Mouse (Mus musculus): Measurements from ENCODE around the gene Trmo. TPM values are rescaled to one million over a fixed set of nuclear protein-coding genes. Genes with fewer than 3 reads are reported as not detected.

Gene Trmo
- polyA plus RNA-seq, 1 experiment from 2014 or later: 8.0 TPM

DNA sequence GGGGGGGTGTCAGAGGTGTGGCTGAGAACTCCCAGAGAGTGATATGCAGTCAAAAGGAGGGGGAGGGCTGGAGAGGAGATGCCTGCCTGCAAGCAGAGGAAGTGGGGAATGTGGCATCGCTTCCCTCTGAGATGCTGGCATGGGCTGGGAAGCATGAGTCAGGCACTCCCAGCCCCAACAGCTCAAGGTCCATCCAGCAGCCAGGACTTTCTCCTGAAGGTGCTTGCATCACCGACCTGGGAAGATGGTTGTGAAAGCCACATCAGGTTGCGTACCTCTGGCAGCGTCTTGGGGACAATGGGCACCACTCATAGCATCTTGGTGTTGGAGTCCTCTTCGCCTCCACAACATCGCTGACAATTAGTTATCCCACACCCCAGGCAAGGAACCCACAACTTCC lies 18.8 kb downstream of the Trmo start:
- H3K4me2 ChIP-seq (ENCODE audit: low read length): peak overlapping the region; percentile 62; the same call in 1 of the 2 replicates
- 22% methylated on average over 6 of the region's 6 CpGs for WGBS

DNA sequence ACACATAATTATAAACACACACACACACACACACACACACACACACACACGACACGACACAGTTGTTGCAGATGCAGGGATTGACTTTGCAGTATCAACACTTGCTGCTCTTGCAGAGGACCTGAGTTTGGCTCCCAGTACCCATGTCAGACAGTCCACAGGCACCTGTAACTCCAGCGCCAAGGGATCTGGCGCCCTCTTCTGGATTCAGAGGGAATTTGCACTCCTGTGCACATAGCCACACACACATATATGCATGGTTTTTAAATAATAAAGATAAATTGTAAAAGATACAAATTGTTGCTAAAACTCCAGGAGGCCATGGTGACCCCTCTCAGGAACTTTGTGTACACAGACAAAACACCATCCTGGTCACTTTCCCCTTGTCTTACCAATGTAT lies 20.2 kb downstream of the Trmo start:
- WGBS: 61% methylated on average over 4 of the region's 4 CpGs
- peaks cover 10% of the 10 kb centered on the region; the same call in 1 of the 2 replicates for H3K27me3 ChIP-seq (ENCODE audit: control insufficient read depth, insufficient read depth, low read length)
- no peak overlapping the region for H3K4me2 ChIP-seq (ENCODE audit: low read length)
- H3K36me3 ChIP-seq (ENCODE audit: control insufficient read depth, insufficient read depth, low read length): no peaks in the 10 kb centered on the region
- peaks cover 6 to 20% of the 10 kb centered on the region in 2 experiments for H3K4me1 ChIP-seq (ENCODE audit: control insufficient read depth in 2 of 2, insufficient read depth in 2 of 2, low read length in 2 of 2)
- no peak for ATAC-seq (ENCODE audit: insufficient number of reproducible peaks, insufficient read depth, low FRiP score, low read depth)
- H3K9ac ChIP-seq (ENCODE audit: low read length): no peak overlapping the region
- H3K9me3 ChIP-seq (ENCODE audit: control insufficient read depth, low read length): 0 out of 2 replicates have a peak, but pooled peaks cover 2% of the 10 kb centered on the region
- no peak overlapping the region for H3K4me3 ChIP-seq (ENCODE audit: control insufficient read depth in 1 of 2, insufficient read depth in 1 of 2, low read depth in 1 of 2, low read length in 2 of 2)
- H3K27ac ChIP-seq (replicated peaks in 1 of 2; ENCODE audit: control insufficient read depth in 1 of 2, insufficient read depth in 1 of 2, low read depth in 2 of 2, low read length in 2 of 2): no peak overlapping the region

More for the DNA sequence above, 18.8 kb downstream of the Trmo start:
- no peak for ATAC-seq (ENCODE audit: insufficient number of reproducible peaks, insufficient read depth, low FRiP score, low read depth)
- Histone ChIP-seq H3K4me1 (ENCODE audit: control insufficient read depth in 2 of 2, insufficient read depth in 2 of 2, low read length in 2 of 2) (peaks cover 6 to 24% of the 10 kb centered on the region in 2 experiments), H3K27ac (replicated peaks in 1 of 2; ENCODE audit: control insufficient read depth in 1 of 2, insufficient read depth in 1 of 2, low read depth in 2 of 2, low read length in 2 of 2) (no peak overlapping the region), H3K36me3 (ENCODE audit: control insufficient read depth, insufficient read depth, low read length) (no peaks in the 10 kb centered on the region), H3K4me3 (ENCODE audit: control insufficient read depth in 1 of 2, insufficient read depth in 1 of 2, low read depth in 1 of 2, low read length in 2 of 2) (no peak overlapping the region), H3K9ac (ENCODE audit: low read length) (no peak overlapping the region), H3K9me3 (ENCODE audit: control insufficient read depth, low read length) (0 out of 2 replicates have a peak, but pooled peaks cover 2% of the 10 kb centered on the region), H3K27me3 (ENCODE audit: control insufficient read depth, insufficient read depth, low read length) (peaks cover 10% of the 10 kb centered on the region; the same call in 1 of the 2 replicates)

DNA sequence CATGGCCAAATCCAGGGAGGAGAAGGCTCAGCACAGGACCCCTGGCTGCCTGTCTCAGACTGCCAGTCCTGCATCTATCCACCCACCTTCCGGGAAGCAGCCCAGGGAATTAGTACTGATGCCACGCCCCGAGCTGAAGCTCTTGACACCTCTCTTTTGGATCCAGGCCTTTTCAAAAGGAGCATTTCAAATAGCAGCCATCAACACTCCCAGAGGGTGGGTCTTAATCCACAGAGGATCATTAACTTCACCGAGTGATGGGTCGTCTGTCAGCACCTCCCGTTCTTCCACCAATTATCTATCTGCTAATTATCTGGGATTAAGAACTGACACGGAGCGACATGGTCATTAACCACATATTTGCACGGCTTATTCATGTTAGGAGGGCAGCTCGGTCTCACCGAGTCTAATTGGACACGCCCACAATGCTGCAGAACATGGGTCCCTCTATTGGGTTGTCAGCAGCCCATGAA lies 21.7 kb downstream of the Trmo start:
- Histone ChIP-seq H3K4me2 (ENCODE audit: low read length) (no peak overlapping the region), H3K36me3 (ENCODE audit: control insufficient read depth, insufficient read depth, low read length) (no peaks in the 10 kb centered on the region), H3K4me3 (ENCODE audit: control insufficient read depth in 1 of 2, insufficient read depth in 1 of 2, low read depth in 1 of 2, low read length in 2 of 2) (no peak overlapping the region), H3K9ac (ENCODE audit: low read length) (no peak overlapping the region), H3K27me3 (ENCODE audit: control insufficient read depth, insufficient read depth, low read length) (peaks cover 10% of the 10 kb centered on the region; the same call in 1 of the 2 replicates), H3K27ac (replicated peaks in 1 of 2; ENCODE audit: control insufficient read depth in 1 of 2, insufficient read depth in 1 of 2, low read depth in 2 of 2, low read length in 2 of 2) (no peak overlapping the region), H3K4me1 (ENCODE audit: control insufficient read depth in 2 of 2, insufficient read depth in 2 of 2, low read length in 2 of 2) (peaks cover 6 to 20% of the 10 kb centered on the region in 2 experiments), H3K9me3 (ENCODE audit: control insufficient read depth, low read length) (0 out of 2 replicates have a peak, but pooled peaks cover 2% of the 10 kb centered on the region)
- ATAC-seq (ENCODE audit: insufficient number of reproducible peaks, insufficient read depth, low FRiP score, low read depth): no peak
- WGBS: 6% methylated on average over 12 of the region's 12 CpGs

DNA sequence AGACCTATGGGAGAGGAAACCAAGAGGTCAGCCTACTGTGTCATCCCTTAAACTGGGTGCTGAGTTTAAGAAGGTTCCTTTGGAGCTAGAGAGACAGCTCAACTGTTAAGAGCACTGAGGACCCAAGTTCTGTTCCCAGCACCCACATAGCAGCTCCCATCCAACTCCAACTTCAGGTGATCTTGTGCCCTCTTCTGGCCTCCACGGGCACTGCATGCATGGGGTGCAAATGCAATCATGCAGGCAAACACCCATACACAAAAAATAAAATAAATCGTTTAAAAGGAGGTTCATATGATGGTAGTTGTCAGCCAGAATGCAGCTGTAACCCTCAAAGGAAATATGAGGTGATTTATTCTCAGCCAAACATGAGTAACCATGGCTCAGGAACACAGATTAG lies 24.9 kb downstream of the Trmo start:
- Histone ChIP-seq H3K27ac (replicated peaks in 1 of 2; ENCODE audit: control insufficient read depth in 1 of 2, insufficient read depth in 1 of 2, low read depth in 2 of 2, low read length in 2 of 2) (no peak overlapping the region), H3K4me1 (ENCODE audit: control insufficient read depth in 2 of 2, insufficient read depth in 2 of 2, low read length in 2 of 2) (peaks cover 0 to 5% of the 10 kb centered on the region in 2 experiments; a peak in 1 of 4 replicates), H3K4me2 (ENCODE audit: low read length) (no peak overlapping the region), H3K36me3 (ENCODE audit: control insufficient read depth, insufficient read depth, low read length) (no peaks in the 10 kb centered on the region), H3K27me3 (ENCODE audit: control insufficient read depth, insufficient read depth, low read length) (peaks cover 10% of the 10 kb centered on the region; the same call in 1 of the 2 replicates), H3K9ac (ENCODE audit: low read length) (no peak overlapping the region), H3K4me3 (ENCODE audit: control insufficient read depth in 1 of 2, insufficient read depth in 1 of 2, low read depth in 1 of 2, low read length in 2 of 2) (no peak overlapping the region), H3K9me3 (ENCODE audit: control insufficient read depth, low read length) (0 out of 2 replicates have a peak, but pooled peaks cover 2% of the 10 kb centered on the region)
- 77% methylated on average over 2 of the region's 2 CpGs for WGBS
- no peak for ATAC-seq (ENCODE audit: insufficient number of reproducible peaks, insufficient read depth, low FRiP score, low read depth)

DNA sequence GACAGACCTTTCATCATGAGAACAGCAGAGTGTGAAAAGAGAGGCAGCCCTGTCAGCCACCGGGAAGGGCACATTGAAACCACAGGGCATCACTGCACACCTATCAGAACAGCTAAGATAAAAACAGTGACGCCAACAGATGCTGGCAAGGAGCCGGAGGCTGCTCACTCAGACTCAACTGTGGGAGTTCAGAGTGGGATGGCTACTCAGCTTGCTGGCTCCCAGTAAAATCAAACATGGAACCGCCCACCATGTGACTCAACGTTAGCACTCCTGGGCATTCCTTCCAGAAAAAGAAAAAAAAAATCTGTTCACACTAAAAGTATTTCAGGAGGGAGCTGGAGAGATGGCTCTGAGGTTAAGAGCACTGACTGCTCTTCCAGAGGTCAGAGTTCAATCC lies 28.0 kb downstream of the Trmo start:
- H3K36me3 ChIP-seq (ENCODE audit: control insufficient read depth, insufficient read depth, low read length): no peaks in the 10 kb centered on the region
- no peak overlapping the region for H3K27ac ChIP-seq (replicated peaks in 1 of 2; ENCODE audit: control insufficient read depth in 1 of 2, insufficient read depth in 1 of 2, low read depth in 2 of 2, low read length in 2 of 2)
- H3K27me3 ChIP-seq (ENCODE audit: control insufficient read depth, insufficient read depth, low read length): peaks cover 16% of the 10 kb centered on the region
- no peaks in the 10 kb centered on the region for H3K9me3 ChIP-seq (ENCODE audit: control insufficient read depth, low read length)
- ATAC-seq (ENCODE audit: insufficient number of reproducible peaks, insufficient read depth, low FRiP score, low read depth): no peak
- H3K9ac ChIP-seq (ENCODE audit: low read length): no peak overlapping the region
- H3K4me2 ChIP-seq (ENCODE audit: low read length): no peak overlapping the region
- WGBS: 39% methylated on average over 5 of the region's 5 CpGs
- no peaks in the 10 kb centered on the region for H3K4me1 ChIP-seq (ENCODE audit: control insufficient read depth in 2 of 2, insufficient read depth in 2 of 2, low read length in 2 of 2)
- H3K4me3 ChIP-seq (ENCODE audit: control insufficient read depth in 1 of 2, insufficient read depth in 1 of 2, low read depth in 1 of 2, low read length in 2 of 2): no peak overlapping the region

DNA sequence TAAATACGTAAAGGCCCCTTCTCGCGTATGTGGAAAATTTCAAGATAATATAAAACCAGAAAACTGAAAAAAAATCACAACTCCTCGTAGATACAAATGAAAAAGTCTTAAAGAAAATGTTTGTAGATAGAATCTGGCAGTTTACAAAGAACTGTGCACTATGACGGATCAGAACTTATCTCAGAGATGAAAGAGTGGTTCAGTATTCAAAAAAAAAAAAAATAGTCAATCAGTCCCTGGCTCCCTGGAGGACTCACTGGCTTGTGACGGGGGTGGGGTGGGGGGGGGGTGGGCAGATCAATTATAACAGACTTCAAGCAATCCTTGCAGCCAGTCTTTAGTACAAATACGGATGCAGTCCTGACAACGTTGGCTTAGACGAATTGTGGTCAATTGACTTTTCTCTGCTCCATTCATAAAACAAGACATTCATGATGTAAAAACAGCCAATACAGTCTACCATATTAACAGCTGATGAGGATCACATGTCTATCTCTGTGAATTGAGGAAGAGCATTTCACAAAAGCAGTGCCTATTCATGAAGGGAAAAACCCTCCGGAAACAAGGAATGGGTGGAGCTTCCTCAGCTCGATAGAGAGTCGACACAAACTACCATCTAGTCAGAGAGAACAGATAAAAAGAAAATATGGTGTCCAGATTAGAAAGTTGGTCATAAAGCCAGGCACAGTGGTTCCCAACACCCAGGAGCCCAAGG lies 29.5 kb downstream of the Trmo start:
- H3K4me3 ChIP-seq (ENCODE audit: control insufficient read depth in 1 of 2, insufficient read depth in 1 of 2, low read depth in 1 of 2, low read length in 2 of 2): no peak overlapping the region
- peaks cover 15% of the 10 kb centered on the region for H3K27me3 ChIP-seq (ENCODE audit: control insufficient read depth, insufficient read depth, low read length)
- no peak overlapping the region for H3K27ac ChIP-seq (replicated peaks in 1 of 2; ENCODE audit: control insufficient read depth in 1 of 2, insufficient read depth in 1 of 2, low read depth in 2 of 2, low read length in 2 of 2)
- ATAC-seq (ENCODE audit: insufficient number of reproducible peaks, insufficient read depth, low FRiP score, low read depth): no peak
- H3K36me3 ChIP-seq (ENCODE audit: control insufficient read depth, insufficient read depth, low read length): no peaks in the 10 kb centered on the region
- H3K9me3 ChIP-seq (ENCODE audit: control insufficient read depth, low read length): no peaks in the 10 kb centered on the region
- H3K9ac ChIP-seq (ENCODE audit: low read length): no peak overlapping the region
- 71% methylated on average over 12 of the region's 12 CpGs for WGBS
- H3K4me1 ChIP-seq (ENCODE audit: control insufficient read depth in 2 of 2, insufficient read depth in 2 of 2, low read length in 2 of 2): no peaks in the 10 kb centered on the region
- H3K4me2 ChIP-seq (ENCODE audit: low read length): no peak overlapping the region

DNA sequence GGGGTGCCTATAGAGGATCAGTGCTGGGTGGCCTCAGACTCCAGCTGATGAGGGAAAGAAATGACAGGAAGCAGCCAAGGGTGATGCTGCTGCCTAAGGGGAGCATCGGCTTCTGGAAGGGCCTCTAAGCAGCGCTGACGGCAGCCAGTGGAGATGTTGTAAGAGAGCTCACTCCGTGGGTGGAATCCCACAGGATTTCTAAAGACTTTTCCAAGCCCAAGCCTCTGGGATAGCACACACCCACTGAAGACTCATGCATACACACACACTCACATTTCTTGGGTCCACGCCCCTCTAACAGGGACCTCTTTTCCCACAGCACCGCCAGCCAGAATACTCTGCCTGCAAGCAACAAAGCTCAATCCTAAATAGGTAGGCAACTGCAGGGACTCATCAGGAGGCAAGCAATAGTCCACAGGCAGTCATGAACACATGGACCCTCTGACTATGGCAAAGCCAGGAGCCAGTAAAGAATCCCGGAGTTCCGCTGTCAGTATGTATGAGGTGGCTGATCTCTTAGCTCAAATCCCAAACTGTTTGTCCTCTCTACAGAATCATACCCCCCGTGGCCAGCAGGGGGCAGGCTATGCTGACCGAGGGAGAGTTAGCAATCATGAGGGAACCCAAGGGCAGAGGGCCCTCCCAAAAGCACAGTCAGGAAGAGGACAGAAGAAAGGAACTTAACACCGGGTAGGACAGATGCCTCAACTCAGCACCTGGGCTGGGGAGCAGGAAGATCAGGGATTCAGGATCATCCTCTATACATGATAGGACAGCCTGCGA lies 32.7 kb downstream of the Trmo start:
- WGBS: 40% methylated on average over 12 of the region's 12 CpGs
- ATAC-seq (ENCODE audit: insufficient number of reproducible peaks, insufficient read depth, low FRiP score, low read depth): no peak
- peaks cover 27% of the 10 kb centered on the region for H3K27me3 ChIP-seq (ENCODE audit: control insufficient read depth, insufficient read depth, low read length)

More for the DNA sequence above, 32.7 kb downstream of the Trmo start:
- Histone ChIP-seq H3K27ac (replicated peaks in 1 of 2; ENCODE audit: control insufficient read depth in 1 of 2, insufficient read depth in 1 of 2, low read depth in 2 of 2, low read length in 2 of 2) (no peak overlapping the region), H3K4me2 (ENCODE audit: low read length) (no peak overlapping the region), H3K9ac (ENCODE audit: low read length) (no peak overlapping the region), H3K36me3 (ENCODE audit: control insufficient read depth, insufficient read depth, low read length) (no peaks in the 10 kb centered on the region), H3K9me3 (ENCODE audit: control insufficient read depth, low read length) (no peaks in the 10 kb centered on the region), H3K4me1 (ENCODE audit: control insufficient read depth in 2 of 2, insufficient read depth in 2 of 2, low read length in 2 of 2) (no peaks in the 10 kb centered on the region), H3K4me3 (ENCODE audit: control insufficient read depth in 1 of 2, insufficient read depth in 1 of 2, low read depth in 1 of 2, low read length in 2 of 2) (no peak overlapping the region)
